Mouse (Mus musculus): ENCODE measurements at regions not wholly inside any gene's neighbourhood (a gene's known extent, or its start where the extent isn't known, plus 50 kb on each side); places are given as distances from the start of the nearest gene placed in this dataset.

DNA sequence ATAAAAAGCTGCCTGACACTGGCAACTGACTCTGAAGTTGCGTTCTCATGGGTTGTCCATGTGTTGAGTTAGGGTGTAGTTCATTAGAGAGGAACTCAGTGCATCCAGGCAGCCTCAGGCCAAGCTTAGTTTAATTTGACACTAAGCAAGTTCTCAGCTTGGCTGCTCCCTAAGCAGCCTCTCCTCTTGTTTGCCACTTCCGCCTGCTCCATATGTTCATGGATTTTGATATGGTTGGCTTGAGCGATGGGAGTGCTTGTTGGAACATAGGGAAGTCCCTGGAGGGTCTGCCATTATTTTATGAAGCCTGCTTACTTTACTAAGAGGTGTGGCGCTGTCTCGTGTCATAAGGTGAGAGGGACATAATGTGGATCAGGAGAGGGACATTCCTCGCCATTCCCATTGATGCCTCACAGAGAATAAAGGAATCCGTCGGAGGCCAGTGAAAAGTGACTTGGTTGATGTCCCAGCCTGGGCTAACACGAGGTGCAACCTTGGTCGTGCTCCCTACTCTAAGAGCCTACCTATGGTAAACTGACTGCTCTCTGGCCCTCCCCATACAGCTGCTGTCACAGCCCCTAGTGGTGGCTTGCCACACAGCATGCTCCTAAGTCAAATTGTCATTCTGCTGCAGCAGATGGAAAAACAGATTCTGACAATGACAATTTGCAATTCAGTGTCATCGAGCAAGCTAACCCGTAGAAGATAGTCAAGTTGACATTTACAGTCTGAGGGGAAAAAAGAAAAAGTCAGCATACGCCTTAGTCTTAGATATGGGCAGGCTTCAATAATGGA, 104.6 kb downstream of the Pmp22 start:
- Histone ChIP-seq H3K4me3 (ENCODE audit: low read depth, low read length) (no peak overlapping the region), H3K27me3 (ENCODE audit: insufficient read depth, low read length) (no peaks in the 10 kb centered on the region), H3K36me3 (replicated peaks) (no peaks in the 10 kb centered on the region), H3K4me1 (ENCODE audit: insufficient read depth, low read depth, low read length) (no peaks in the 10 kb centered on the region), H3K9me3 (replicated peaks) (peaks cover 66% of the 10 kb centered on the region)
- ATAC-seq (ENCODE audit: extremely low read depth, insufficient number of reproducible peaks, low FRiP score, poor library complexity, severe bottlenecking) = no peak
- DNase-seq (ENCODE audit: low spot score) = no peak
- TF ChIP-seq GATA1 (IDR thresholded peaks at IDR 0.05; ENCODE audit: borderline replicate concordance, low read length) (no peak), POLR2AphosphoS5 (IDR thresholded peaks at IDR 0.05; ENCODE audit: insufficient replicate concordance, low read depth, low read length) (no peak), GATA2 (IDR thresholded peaks at IDR 0.05; ENCODE audit: borderline replicate concordance, low read depth, low read length) (no peak), CTCF (IDR thresholded peaks at IDR 0.05; ENCODE audit: low read depth, low read length) (no peak), TAL1 (conservative IDR thresholded peaks at IDR 0.05; ENCODE audit: low read depth, low read length) (no peak)

GRCm38 (mm10) chr11:63234481-63234880, 105.7 kb downstream of the Pmp22 start:
- DNase-seq (ENCODE audit: low spot score) (no peak), ATAC-seq (ENCODE audit: extremely low read depth, insufficient number of reproducible peaks, low FRiP score, poor library complexity, severe bottlenecking) (no peak)
- Histone ChIP-seq H3K4me1 (ENCODE audit: insufficient read depth, low read depth, low read length) (no peaks in the 10 kb centered on the region), H3K36me3 (replicated peaks) (no peaks in the 10 kb centered on the region), H3K4me3 (ENCODE audit: low read depth, low read length) (no peak overlapping the region), H3K27me3 (ENCODE audit: insufficient read depth, low read length) (no peaks in the 10 kb centered on the region), H3K9me3 (replicated peaks) (peaks cover 60% of the 10 kb centered on the region)
- TF ChIP-seq TAL1 (conservative IDR thresholded peaks at IDR 0.05; ENCODE audit: low read depth, low read length) (no peak), GATA1 (IDR thresholded peaks at IDR 0.05; ENCODE audit: borderline replicate concordance, low read length) (no peak), POLR2AphosphoS5 (IDR thresholded peaks at IDR 0.05; ENCODE audit: insufficient replicate concordance, low read depth, low read length) (no peak), GATA2 (IDR thresholded peaks at IDR 0.05; ENCODE audit: borderline replicate concordance, low read depth, low read length) (no peak), CTCF (IDR thresholded peaks at IDR 0.05; ENCODE audit: low read depth, low read length) (no peak)

- no peaks in the 10 kb centered on the region for H3K27me3 ChIP-seq (ENCODE audit: insufficient read depth, low read length)
- peaks cover 55% of the 10 kb centered on the region for H3K9me3 ChIP-seq (replicated peaks)
- no peak overlapping the region for H3K4me3 ChIP-seq (ENCODE audit: low read depth, low read length)
- ATAC-seq (ENCODE audit: extremely low read depth, insufficient number of reproducible peaks, low FRiP score, poor library complexity, severe bottlenecking) (no peak), DNase-seq (ENCODE audit: low spot score) (no peak)
- no peaks in the 10 kb centered on the region for H3K4me1 ChIP-seq (ENCODE audit: insufficient read depth, low read depth, low read length)
- no peaks in the 10 kb centered on the region for H3K36me3 ChIP-seq (replicated peaks)
- TF ChIP-seq GATA1 (IDR thresholded peaks at IDR 0.05; ENCODE audit: borderline replicate concordance, low read length) = no peak
- TF ChIP-seq TAL1 (conservative IDR thresholded peaks at IDR 0.05; ENCODE audit: low read depth, low read length) = no peak
- no peak for TF ChIP-seq POLR2AphosphoS5 (IDR thresholded peaks at IDR 0.05; ENCODE audit: insufficient replicate concordance, low read depth, low read length)
- no peak for TF ChIP-seq GATA2 (IDR thresholded peaks at IDR 0.05; ENCODE audit: borderline replicate concordance, low read depth, low read length)
- no peak for TF ChIP-seq CTCF (IDR thresholded peaks at IDR 0.05; ENCODE audit: low read depth, low read length)
Observed at GRCm38 (mm10) chr11:63238655-63239054, 109.9 kb downstream of the Pmp22 start.

DNA sequence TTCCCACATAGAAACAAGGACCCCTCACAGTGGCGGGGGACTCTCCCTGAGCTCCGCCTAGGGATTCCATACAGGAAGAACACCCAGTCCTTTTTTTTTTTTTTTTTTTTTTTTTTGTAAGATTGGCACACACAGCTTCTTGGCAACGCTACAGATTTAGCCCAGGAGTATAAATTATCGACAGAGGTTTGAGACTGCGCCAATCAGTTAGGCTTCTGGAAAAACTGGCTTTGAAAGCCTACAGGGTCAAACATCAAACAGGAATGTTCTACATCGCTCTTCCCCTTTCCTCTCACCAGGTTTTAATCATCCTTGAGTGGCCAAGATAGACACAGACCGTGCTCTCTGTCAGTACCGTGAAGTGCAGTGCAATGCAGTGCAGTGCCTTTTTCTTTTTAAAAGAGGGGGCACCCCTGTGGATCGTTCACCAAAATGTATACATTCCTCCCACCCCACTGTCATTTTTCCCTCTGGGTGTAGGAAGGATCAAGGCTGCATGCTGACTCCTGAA, 115.2 kb downstream of the Pmp22 start:
- TF ChIP-seq POLR2AphosphoS5 (IDR thresholded peaks at IDR 0.05; ENCODE audit: insufficient replicate concordance, low read depth, low read length) (no peak), CTCF (IDR thresholded peaks at IDR 0.05; ENCODE audit: low read depth, low read length) (no peak), TAL1 (conservative IDR thresholded peaks at IDR 0.05; ENCODE audit: low read depth, low read length) (no peak), GATA1 (IDR thresholded peaks at IDR 0.05; ENCODE audit: borderline replicate concordance, low read length) (no peak), GATA2 (IDR thresholded peaks at IDR 0.05; ENCODE audit: borderline replicate concordance, low read depth, low read length) (no peak)
- DNase-seq (ENCODE audit: low spot score) (no peak), ATAC-seq (ENCODE audit: extremely low read depth, insufficient number of reproducible peaks, low FRiP score, poor library complexity, severe bottlenecking) (no peak)
- no peaks in the 10 kb centered on the region for H3K4me1 ChIP-seq (ENCODE audit: insufficient read depth, low read depth, low read length)
- H3K9me3 ChIP-seq (replicated peaks) = peaks cover 58% of the 10 kb centered on the region
- H3K4me3 ChIP-seq (ENCODE audit: low read depth, low read length) = no peak overlapping the region
- H3K27me3 ChIP-seq (ENCODE audit: insufficient read depth, low read length) = no peaks in the 10 kb centered on the region
- no peaks in the 10 kb centered on the region for H3K36me3 ChIP-seq (replicated peaks)

GRCm38 (mm10) chr11:63245041-63245440, 116.3 kb downstream of the Pmp22 start:
- Histone ChIP-seq H3K36me3 (replicated peaks) (no peaks in the 10 kb centered on the region), H3K4me1 (ENCODE audit: insufficient read depth, low read depth, low read length) (no peaks in the 10 kb centered on the region), H3K9me3 (replicated peaks) (peaks cover 58% of the 10 kb centered on the region), H3K4me3 (ENCODE audit: low read depth, low read length) (no peak overlapping the region), H3K27me3 (ENCODE audit: insufficient read depth, low read length) (no peaks in the 10 kb centered on the region)
- ATAC-seq (ENCODE audit: extremely low read depth, insufficient number of reproducible peaks, low FRiP score, poor library complexity, severe bottlenecking) (no peak), DNase-seq (ENCODE audit: low spot score) (no peak)
- TF ChIP-seq POLR2AphosphoS5 (IDR thresholded peaks at IDR 0.05; ENCODE audit: insufficient replicate concordance, low read depth, low read length) (no peak), TAL1 (conservative IDR thresholded peaks at IDR 0.05; ENCODE audit: low read depth, low read length) (no peak), GATA1 (IDR thresholded peaks at IDR 0.05; ENCODE audit: borderline replicate concordance, low read length) (no peak), GATA2 (IDR thresholded peaks at IDR 0.05; ENCODE audit: borderline replicate concordance, low read depth, low read length) (no peak), CTCF (IDR thresholded peaks at IDR 0.05; ENCODE audit: low read depth, low read length) (no peak)

- no peaks in the 10 kb centered on the region for H3K36me3 ChIP-seq (replicated peaks)
- TF ChIP-seq TAL1 (conservative IDR thresholded peaks at IDR 0.05; ENCODE audit: low read depth, low read length) (no peak), GATA1 (IDR thresholded peaks at IDR 0.05; ENCODE audit: borderline replicate concordance, low read length) (no peak)
- DNase-seq (ENCODE audit: low spot score) = no peak
- no peak for ATAC-seq (ENCODE audit: extremely low read depth, insufficient number of reproducible peaks, low FRiP score, poor library complexity, severe bottlenecking)
- H3K9me3 ChIP-seq (replicated peaks) = peaks cover 54% of the 10 kb centered on the region
- H3K27me3 ChIP-seq (ENCODE audit: insufficient read depth, low read length) = no peaks in the 10 kb centered on the region
- no peak overlapping the region for H3K4me3 ChIP-seq (ENCODE audit: low read depth, low read length)
- no peaks in the 10 kb centered on the region for H3K4me1 ChIP-seq (ENCODE audit: insufficient read depth, low read depth, low read length)
Observed at GRCm38 (mm10) chr11:63246052-63246661, 117.4 kb downstream of the Pmp22 start.

Measured in G1E (cell line).